In genomic region chr8:124973221-124973620, GRCm38 (mm10) we compare ENCODE assay signal across 19 mouse cellular contexts.
"Had no signal": no experiment of that assay in that cellular context is flagged by ENCODE, and none has a peak within 500 bp of the region (broad histone marks: within the 10 kb centered on the region; RNA-seq: fewer than 3 reads in every experiment).

No protein-coding gene starts in this region.

- DNase-seq: layer of hippocampus, postnatal 36 days; liver, embryonic 13.5 days; lung, embryonic 14.5 days; right cerebral cortex, adult 18-20 months; right cerebral cortex, postnatal 14 days; right cerebral cortex, postnatal 4 days; thymus, adult 2 months; thymus, postnatal 14 days; thymus, postnatal 4 days had no signal

- H3K9me3 ChIP-seq: intestine, embryonic 15.5 days; liver, embryonic 13.5 days; midbrain, embryonic 15.5 days; neural tube, embryonic 15.5 days had no signal

- H3K9ac ChIP-seq: intestine, embryonic 15.5 days; liver, embryonic 13.5 days; lung, embryonic 14.5 days; midbrain, embryonic 12.5 days; midbrain, embryonic 15.5 days; neural tube, embryonic 12.5 days; neural tube, embryonic 15.5 days had no signal

- H3K27me3 ChIP-seq: intestine, embryonic 15.5 days; liver, embryonic 13.5 days; midbrain, embryonic 12.5 days; midbrain, embryonic 15.5 days; neural tube, embryonic 12.5 days; neural tube, embryonic 15.5 days had no signal

- H3K4me3 ChIP-seq: intestine, embryonic 15.5 days; left cerebral cortex, adult 2 months; liver, embryonic 13.5 days; midbrain, embryonic 12.5 days; midbrain, embryonic 15.5 days; neural tube, embryonic 12.5 days; neural tube, embryonic 15.5 days had no signal

- H3K27ac ChIP-seq: intestine, embryonic 15.5 days; left cerebral cortex, adult 2 months; liver, embryonic 13.5 days; macrophage; midbrain, embryonic 12.5 days; midbrain, embryonic 15.5 days; neural tube, embryonic 12.5 days; neural tube, embryonic 15.5 days; stomach, postnatal 0 days had no signal

- H3K36me3 ChIP-seq: intestine, embryonic 15.5 days; liver, embryonic 13.5 days; midbrain, embryonic 12.5 days; midbrain, embryonic 15.5 days; neural tube, embryonic 12.5 days; neural tube, embryonic 15.5 days had no signal

- ATAC-seq: hindbrain, embryonic 16.5 days; intestine, embryonic 15.5 days; lung, postnatal 0 days; midbrain, embryonic 15.5 days had no signal

- H3K4me2 ChIP-seq: intestine, embryonic 15.5 days; liver, embryonic 13.5 days; lung, embryonic 14.5 days; midbrain, embryonic 12.5 days; midbrain, embryonic 15.5 days; neural tube, embryonic 12.5 days; neural tube, embryonic 15.5 days had no signal

- H3K4me1 ChIP-seq: midbrain, embryonic 12.5 days; midbrain, embryonic 15.5 days; neural tube, embryonic 12.5 days; neural tube, embryonic 15.5 days had no signal
